Mouse (Mus musculus): ENCODE results near the gene Tes. TPM values are rescaled to one million over a fixed set of nuclear protein-coding genes. Genes with fewer than 3 reads are reported as not detected.
A peak's percentile ranks its signal among the peaks of the same experiment; 100 is the strongest.

Gene Tes
- total RNA-seq, 1 experiment, result 51.1 TPM

DNA sequence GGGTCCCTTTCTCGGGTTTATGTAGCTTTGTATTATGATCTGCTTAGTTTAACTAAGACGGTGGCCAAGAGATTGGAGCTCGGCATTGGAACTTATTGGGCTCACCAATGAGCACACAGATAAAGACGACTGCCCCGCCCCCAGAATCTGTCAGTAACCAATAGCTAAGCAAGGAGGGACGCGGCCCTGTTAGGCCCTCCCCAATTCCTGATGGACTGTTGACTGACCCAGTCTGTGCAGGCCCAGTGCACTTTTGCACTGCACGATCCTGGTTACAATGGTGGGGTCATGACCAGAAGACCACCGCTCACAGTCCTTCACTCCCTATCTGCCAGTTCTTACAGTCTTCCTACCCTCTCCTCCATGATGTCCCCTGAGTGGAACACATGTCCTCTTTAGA lies 33.6 kb downstream of the Tes start:
- DNase-seq (ENCODE audit: low read depth, low spot score), result no peak

DNA sequence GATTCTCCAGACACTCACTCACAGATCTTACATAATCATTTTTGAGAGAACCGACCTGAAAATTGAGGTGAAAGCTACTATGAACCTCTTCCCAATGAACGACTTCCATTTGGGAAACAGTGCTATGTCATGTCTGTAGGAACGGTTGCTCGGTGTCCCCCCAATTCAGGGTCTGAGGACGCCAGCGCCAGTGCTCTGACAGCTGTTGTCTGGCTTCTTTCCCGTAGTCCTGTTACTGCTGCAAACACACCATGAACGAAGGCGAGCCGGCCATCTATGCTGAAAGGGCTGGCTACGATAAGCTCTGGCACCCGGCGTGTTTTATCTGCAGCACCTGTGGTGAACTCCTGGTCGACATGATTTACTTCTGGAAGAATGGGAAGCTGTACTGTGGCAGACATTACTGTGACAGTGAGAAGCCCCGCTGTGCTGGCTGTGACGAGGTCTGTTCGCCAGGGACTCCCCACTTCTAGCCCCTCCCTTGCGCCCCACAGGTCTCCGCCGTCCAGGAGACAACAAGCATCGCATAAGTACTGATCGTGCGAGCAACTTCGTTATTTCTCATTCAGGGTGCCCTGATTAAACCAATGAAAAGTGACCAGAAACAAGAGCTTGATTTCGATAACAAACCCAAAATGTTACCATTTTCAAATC lies 34.7 kb downstream of the Tes start:
- Histone ChIP-seq H3K9me3 (ENCODE audit: control insufficient read depth, insufficient read depth, low read depth, low read length) (no peaks in the 10 kb centered on the region), H3K4me3 (ENCODE audit: insufficient read depth in 1 of 2, low read depth in 1 of 2, low read length in 2 of 2, poor library complexity in 1 of 2, severe bottlenecking in 1 of 2) (no peak overlapping the region), H3K4me1 (ENCODE audit: control insufficient read depth in 2 of 2, insufficient read depth in 2 of 2, low read length in 2 of 2, poor library complexity in 1 of 2) (no peaks in the 10 kb centered on the region), H3K36me3 (ENCODE audit: control insufficient read depth, insufficient read depth, low read length, poor library complexity, severe bottlenecking) (peaks cover 2% of the 10 kb centered on the region; the same call in 1 of the 2 replicates), H3K9ac (ENCODE audit: insufficient read depth, low read depth, low read length, poor library complexity, severe bottlenecking) (no peak overlapping the region), H3K27ac (ENCODE audit: insufficient read depth, low read depth, low read length, poor library complexity, severe bottlenecking) (peak overlapping the region; percentile 3; the same call in 1 of the 2 replicates)
- DNase-seq (ENCODE audit: low read depth, low spot score), result no peak
- no peak for TF ChIP-seq HCFC1 (IDR thresholded peaks at IDR 0.05; ENCODE audit: borderline replicate concordance, insufficient read depth, low read length)
- no peak for TF ChIP-seq ZC3H11A (IDR thresholded peaks at IDR 0.05; ENCODE audit: borderline replicate concordance, low read depth, low read length)
- TF ChIP-seq CHD2 (IDR thresholded peaks at IDR 0.05; ENCODE audit: low read depth, low read length), result no peak
- no peak for TF ChIP-seq ZNF384 (IDR thresholded peaks at IDR 0.05; ENCODE audit: low read depth, low read length)
- no peak for TF ChIP-seq MAFK (IDR thresholded peaks at IDR 0.05; ENCODE audit: insufficient read depth, low read depth, low read length)
- in situ Hi-C loops (cut with MboI; ENCODE audit: low sequenced_read_pairs in 2 of 2, unreplicated experiment in 2 of 2), result loop anchor here (10.0 to 25.0 kb wide), 2 partner anchors 263 to 495 kb away; no protein-coding TSS in a partner anchor

More for the DNA sequence above, 33.6 kb downstream of the Tes start:
- Histone ChIP-seq H3K9me3 (ENCODE audit: control insufficient read depth, insufficient read depth, low read depth, low read length) (no peaks in the 10 kb centered on the region), H3K9ac (ENCODE audit: insufficient read depth, low read depth, low read length, poor library complexity, severe bottlenecking) (no peak overlapping the region), H3K4me3 (ENCODE audit: insufficient read depth in 1 of 2, low read depth in 1 of 2, low read length in 2 of 2, poor library complexity in 1 of 2, severe bottlenecking in 1 of 2) (no peak overlapping the region), H3K36me3 (ENCODE audit: control insufficient read depth, insufficient read depth, low read length, poor library complexity, severe bottlenecking) (peaks cover 2% of the 10 kb centered on the region; the same call in 1 of the 2 replicates), H3K4me1 (ENCODE audit: control insufficient read depth in 2 of 2, insufficient read depth in 2 of 2, low read length in 2 of 2, poor library complexity in 1 of 2) (no peaks in the 10 kb centered on the region), H3K27ac (ENCODE audit: insufficient read depth, low read depth, low read length, poor library complexity, severe bottlenecking) (no peak overlapping the region)
- no peak for TF ChIP-seq ZC3H11A (IDR thresholded peaks at IDR 0.05; ENCODE audit: borderline replicate concordance, low read depth, low read length)
- TF ChIP-seq CHD2 (IDR thresholded peaks at IDR 0.05; ENCODE audit: low read depth, low read length), result no peak
- no peak for TF ChIP-seq MAFK (IDR thresholded peaks at IDR 0.05; ENCODE audit: insufficient read depth, low read depth, low read length)
- TF ChIP-seq ZNF384 (IDR thresholded peaks at IDR 0.05; ENCODE audit: low read depth, low read length), result no peak
- TF ChIP-seq HCFC1 (IDR thresholded peaks at IDR 0.05; ENCODE audit: borderline replicate concordance, insufficient read depth, low read length), result no peak
- in situ Hi-C loops (cut with MboI; ENCODE audit: low sequenced_read_pairs in 2 of 2, unreplicated experiment in 2 of 2), result no loop called here

DNA sequence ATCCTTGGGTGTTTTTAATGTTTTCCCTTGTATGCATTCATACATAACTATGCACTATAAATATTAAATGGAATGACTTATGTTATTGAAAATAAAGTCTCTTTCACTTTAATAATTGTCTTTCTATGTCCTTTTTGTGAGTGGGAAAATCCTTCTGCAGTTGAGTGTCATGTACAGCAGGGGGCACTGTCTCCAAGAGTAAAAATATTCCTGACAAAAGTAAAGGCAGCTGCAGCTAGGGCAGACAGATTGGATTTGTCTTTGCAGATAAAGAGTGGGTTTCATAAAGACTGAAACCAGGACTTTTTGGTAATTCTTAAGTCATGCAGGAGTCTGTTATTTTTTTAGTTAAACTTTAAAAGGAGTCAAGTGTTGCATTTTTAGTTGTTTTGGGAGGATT lies 40.8 kb downstream of the Tes start:
- peak; percentile 17 for DNase-seq (ENCODE audit: low read depth, low spot score)
- TF ChIP-seq ZNF384 (IDR thresholded peaks at IDR 0.05; ENCODE audit: low read depth, low read length), result peak; percentile 40; the same call in 1 of the 2 replicates
- no peak for TF ChIP-seq HCFC1 (IDR thresholded peaks at IDR 0.05; ENCODE audit: borderline replicate concordance, insufficient read depth, low read length)
- no peak for TF ChIP-seq MAFK (IDR thresholded peaks at IDR 0.05; ENCODE audit: insufficient read depth, low read depth, low read length)
- TF ChIP-seq ZC3H11A (IDR thresholded peaks at IDR 0.05; ENCODE audit: borderline replicate concordance, low read depth, low read length), result peak; percentile 69; the same call in 1 of the 2 replicates
- H3K36me3 ChIP-seq (ENCODE audit: control insufficient read depth, insufficient read depth, low read length, poor library complexity, severe bottlenecking), result no peaks in the 10 kb centered on the region
- H3K4me3 ChIP-seq (ENCODE audit: insufficient read depth in 1 of 2, low read depth in 1 of 2, low read length in 2 of 2, poor library complexity in 1 of 2, severe bottlenecking in 1 of 2), result no peak overlapping the region
- H3K4me1 ChIP-seq (ENCODE audit: control insufficient read depth in 2 of 2, insufficient read depth in 2 of 2, low read length in 2 of 2, poor library complexity in 1 of 2), result no peaks in the 10 kb centered on the region
- no peak overlapping the region for H3K9ac ChIP-seq (ENCODE audit: insufficient read depth, low read depth, low read length, poor library complexity, severe bottlenecking)
- no peak overlapping the region for H3K27ac ChIP-seq (ENCODE audit: insufficient read depth, low read depth, low read length, poor library complexity, severe bottlenecking)
- in situ Hi-C loops (cut with MboI; ENCODE audit: low sequenced_read_pairs in 2 of 2, unreplicated experiment in 2 of 2), result loop anchor here (5.0 to 25.0 kb wide), 3 partner anchors 252 to 489 kb away; no protein-coding TSS in a partner anchor
- H3K9me3 ChIP-seq (ENCODE audit: control insufficient read depth, insufficient read depth, low read depth, low read length), result no peaks in the 10 kb centered on the region

DNA sequence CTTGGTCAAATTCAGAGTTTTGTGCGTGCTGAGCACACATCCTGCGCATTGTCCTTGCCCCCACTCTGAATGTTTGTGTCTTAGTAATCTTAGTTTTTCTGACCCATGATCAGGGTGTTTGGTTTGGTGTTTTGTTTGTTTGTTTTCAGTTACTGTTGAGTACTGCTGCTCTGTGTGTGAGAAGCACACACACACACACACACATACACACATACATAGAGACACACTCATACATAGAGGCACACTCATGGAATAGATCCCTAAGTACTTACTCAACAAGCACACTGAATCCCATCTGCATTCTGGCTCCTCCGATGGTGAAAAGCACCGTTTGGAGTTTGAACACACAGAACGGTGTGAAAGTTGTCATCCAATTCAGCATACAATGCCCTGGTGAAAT lies 41.5 kb downstream of the Tes start:
- no peak overlapping the region for H3K9ac ChIP-seq (ENCODE audit: insufficient read depth, low read depth, low read length, poor library complexity, severe bottlenecking)
- no peak for DNase-seq (ENCODE audit: low read depth, low spot score)
- H3K27ac ChIP-seq (ENCODE audit: insufficient read depth, low read depth, low read length, poor library complexity, severe bottlenecking), result no peak overlapping the region
- no peak overlapping the region for H3K4me3 ChIP-seq (ENCODE audit: insufficient read depth in 1 of 2, low read depth in 1 of 2, low read length in 2 of 2, poor library complexity in 1 of 2, severe bottlenecking in 1 of 2)
- H3K4me1 ChIP-seq (ENCODE audit: control insufficient read depth in 2 of 2, insufficient read depth in 2 of 2, low read length in 2 of 2, poor library complexity in 1 of 2), result no peaks in the 10 kb centered on the region
- TF ChIP-seq ZNF384 (IDR thresholded peaks at IDR 0.05; ENCODE audit: low read depth, low read length), result no peak
- no peak for TF ChIP-seq HCFC1 (IDR thresholded peaks at IDR 0.05; ENCODE audit: borderline replicate concordance, insufficient read depth, low read length)
- TF ChIP-seq MAFK (IDR thresholded peaks at IDR 0.05; ENCODE audit: insufficient read depth, low read depth, low read length), result no peak
- TF ChIP-seq CHD2 (IDR thresholded peaks at IDR 0.05; ENCODE audit: low read depth, low read length), result no peak
- TF ChIP-seq ZC3H11A (IDR thresholded peaks at IDR 0.05; ENCODE audit: borderline replicate concordance, low read depth, low read length), result no peak
- no peaks in the 10 kb centered on the region for H3K36me3 ChIP-seq (ENCODE audit: control insufficient read depth, insufficient read depth, low read length, poor library complexity, severe bottlenecking)
- in situ Hi-C loops (cut with MboI; ENCODE audit: low sequenced_read_pairs in 2 of 2, unreplicated experiment in 2 of 2), result loop anchor here (5.0 to 25.0 kb wide), 3 partner anchors 251 to 488 kb away; no protein-coding TSS in a partner anchor
- no peaks in the 10 kb centered on the region for H3K9me3 ChIP-seq (ENCODE audit: control insufficient read depth, insufficient read depth, low read depth, low read length)

Data from ES-E14 (cell line).